Mouse (Mus musculus) retina, postnatal 1 day (tissue): ENCODE data around the gene Ninl.
"Not testable (repeated sequence)": the region's sequence is repeated elsewhere in the genome, so short reads cannot be mapped to it uniquely, and the experiment has no call there.

Source experiments
- DNase-seq: peaks from one replicate; pipeline ENCODE4 v3.0.0-alpha.2; 2012

Ninl gene

GRCm38 (mm10) chr2:150947880-150948611 lies 91.1 kb downstream of the Ninl start:
- not testable (repeated sequence) for DNase-seq

DNA sequence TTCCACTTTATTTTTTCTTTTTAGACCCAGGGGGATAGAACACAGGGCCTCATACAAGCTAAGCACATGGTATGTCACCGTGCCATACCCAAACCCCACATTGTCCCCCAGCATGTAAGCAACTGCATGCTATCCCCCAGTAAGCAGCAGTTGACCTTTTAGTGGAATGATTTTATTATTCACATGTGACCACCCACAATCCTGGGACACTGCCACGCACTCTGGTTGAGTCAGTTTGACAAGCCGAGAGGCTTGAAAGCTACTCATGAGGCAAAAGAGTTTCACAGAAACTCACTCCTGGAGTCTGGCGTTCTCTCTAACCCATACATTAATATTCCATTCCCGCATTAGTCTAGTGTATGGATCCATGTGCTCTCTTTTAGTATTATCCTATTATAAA lies 91.8 kb downstream of the Ninl start:
- not testable (repeated sequence) for DNase-seq

- DNase-seq, result no peak
These were observed 95.2 kb downstream of the Ninl start for GRCm38 (mm10) chr2:150944017-150944416.

- no peak for DNase-seq
These were observed 104.5 kb downstream of the Ninl start for GRCm38 (mm10) chr2:150934659-150935058.

GRCm38 (mm10) chr2:150933482-150933881 lies 105.7 kb downstream of the Ninl start:
- DNase-seq, result no peak

DNA sequence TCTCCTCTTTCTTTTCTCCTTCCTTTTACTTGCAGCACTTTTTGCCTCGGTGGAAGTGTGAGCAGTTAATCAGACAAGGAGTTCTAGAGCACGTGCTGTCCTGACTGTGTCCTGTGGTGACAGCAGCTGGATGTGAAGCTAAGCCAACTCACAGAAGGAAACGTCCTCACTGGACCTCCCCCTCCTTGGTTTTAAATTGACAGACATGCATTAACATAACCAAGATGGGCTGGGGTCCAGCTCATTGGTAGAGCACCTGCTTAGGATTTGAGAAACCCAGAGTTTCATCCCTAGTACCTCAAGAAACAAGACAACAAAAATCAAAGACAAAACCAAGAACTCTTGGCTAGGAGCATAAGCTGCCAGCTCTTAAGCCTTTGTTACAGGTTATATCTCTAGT lies 108.4 kb downstream of the Ninl start:
- no peak for DNase-seq

DNA sequence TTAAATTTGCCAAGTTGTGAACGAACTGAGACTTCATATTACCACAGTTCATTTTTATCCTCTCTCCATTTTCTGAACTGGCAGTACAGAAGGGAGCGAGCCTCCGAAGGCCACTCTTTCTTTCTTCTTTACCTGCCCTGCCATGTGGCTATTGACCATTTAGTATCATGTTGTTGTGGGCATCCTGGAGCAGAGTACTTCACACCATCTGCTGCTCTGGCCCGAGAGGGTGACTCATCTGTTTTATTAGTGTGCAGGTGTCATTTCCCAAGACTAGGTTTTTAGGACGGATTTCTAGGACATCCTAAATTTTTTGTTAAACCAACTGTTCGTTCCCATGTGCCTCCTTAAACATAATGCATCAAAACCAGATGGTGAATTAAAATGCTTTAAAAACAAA lies 110.0 kb downstream of the Ninl start:
- no peak for DNase-seq

GRCm38 (mm10) chr2:150927038-150927720 lies 112.0 kb downstream of the Ninl start:
- no peak for DNase-seq

- no peak for DNase-seq
These were observed 115.7 kb downstream of the Ninl start for GRCm38 (mm10) chr2:150923505-150923904.

GRCm38 (mm10) chr2:150923026-150923425 lies 116.2 kb downstream of the Ninl start:
- DNase-seq, result no peak

- DNase-seq, result no peak
These were observed 117.0 kb downstream of the Ninl start for GRCm38 (mm10) chr2:150922165-150922564.

- DNase-seq, result no peak
These were observed 117.5 kb downstream of the Ninl start for GRCm38 (mm10) chr2:150921697-150922096.

DNA sequence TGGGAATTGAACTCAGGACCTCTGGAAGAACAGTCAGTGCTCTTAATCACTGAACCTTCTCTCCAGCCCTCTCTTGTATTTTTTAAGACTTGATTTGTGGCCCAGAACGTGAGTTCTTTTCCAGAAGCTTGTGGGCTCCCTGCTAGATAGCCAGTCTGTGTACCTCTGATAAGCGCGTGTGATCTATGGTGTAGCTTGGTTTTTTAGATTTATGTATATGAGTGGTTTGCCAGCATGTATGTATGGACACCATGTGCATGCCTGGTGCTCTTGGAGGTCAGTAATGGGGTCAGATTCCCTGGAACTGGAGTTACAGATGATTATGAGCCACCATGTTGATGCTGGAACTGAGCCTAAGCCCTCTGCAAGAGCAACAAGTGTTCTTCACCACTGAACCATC lies 118.6 kb downstream of the Ninl start:
- no peak for DNase-seq

DNA sequence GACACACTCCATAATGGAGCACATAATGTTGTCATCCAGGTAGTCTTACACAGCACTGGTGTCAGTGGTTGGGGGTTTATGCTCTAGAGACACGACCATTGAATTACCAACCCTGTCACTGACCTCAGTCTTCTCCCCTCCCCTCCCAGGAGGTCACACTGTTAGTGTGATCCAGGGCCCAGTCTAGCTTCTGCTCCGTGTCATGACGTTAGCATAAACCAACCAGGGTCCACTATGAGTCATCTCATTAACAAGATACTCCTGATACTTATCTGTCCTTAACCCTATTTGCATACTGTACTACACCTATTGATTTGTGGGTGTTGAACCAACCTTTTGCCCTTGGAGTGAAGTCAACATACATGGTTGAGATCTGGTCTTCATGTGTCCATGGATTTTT lies 120.5 kb downstream of the Ninl start:
- DNase-seq, result no peak

- no peak for DNase-seq
These were observed 123.4 kb downstream of the Ninl start for GRCm38 (mm10) chr2:150915786-150916185.

GRCm38 (mm10) chr2:150914781-150915515 lies 124.2 kb downstream of the Ninl start:
- DNase-seq, result no peak

GRCm38 (mm10) chr2:150910295-150910881 lies 128.8 kb downstream of the Ninl start:
- DNase-seq, result no peak

GRCm38 (mm10) chr2:150909429-150910039 lies 129.6 kb downstream of the Ninl start:
- peak; percentile 98 for DNase-seq

DNA sequence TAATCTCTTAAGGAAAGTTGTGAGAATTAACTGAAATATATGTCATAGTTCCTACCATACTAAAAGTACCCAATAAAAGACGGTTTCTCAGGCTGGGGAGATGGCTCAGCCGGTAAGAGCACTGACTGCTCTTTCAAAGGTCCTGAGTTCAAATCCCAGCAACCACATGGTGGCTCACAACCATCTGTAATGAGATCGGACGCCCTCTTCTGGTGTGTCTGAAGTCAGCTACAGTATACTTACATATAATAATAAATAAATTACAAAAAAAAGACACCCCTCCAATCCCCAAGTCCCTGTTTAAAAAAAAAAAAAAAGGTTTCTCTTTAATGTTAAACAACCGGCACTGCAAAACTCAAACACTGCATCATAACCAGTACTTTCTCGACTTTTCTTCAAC lies 130.3 kb downstream of the Ninl start:
- DNase-seq, result not testable (repeated sequence)

- no peak for DNase-seq
These were observed 134.2 kb downstream of the Ninl start, which contains the start of gene Gins1 for GRCm38 (mm10) chr2:150904936-150905450. Gins1 (plus strand) TSS chr2:150905400.

- peak; percentile 98 for DNase-seq
These were observed 134.8 kb downstream of the Ninl start, which contains the start of gene Abhd12 for GRCm38 (mm10) chr2:150904272-150904935. Abhd12 (minus strand) TSS chr2:150904741.

- DNase-seq, result no peak
These were observed 136.8 kb downstream of the Ninl start for GRCm38 (mm10) chr2:150902347-150902746.
